Mouse (Mus musculus): Measurements from ENCODE around the gene Vkorc1l1. TPM values are rescaled to one million over a fixed set of nuclear protein-coding genes. Genes with fewer than 3 reads are reported as not detected.

The Vkorc1l1 gene
- polyA plus RNA-seq, 1 experiment from 2014 or later: 14.5 TPM

DNA sequence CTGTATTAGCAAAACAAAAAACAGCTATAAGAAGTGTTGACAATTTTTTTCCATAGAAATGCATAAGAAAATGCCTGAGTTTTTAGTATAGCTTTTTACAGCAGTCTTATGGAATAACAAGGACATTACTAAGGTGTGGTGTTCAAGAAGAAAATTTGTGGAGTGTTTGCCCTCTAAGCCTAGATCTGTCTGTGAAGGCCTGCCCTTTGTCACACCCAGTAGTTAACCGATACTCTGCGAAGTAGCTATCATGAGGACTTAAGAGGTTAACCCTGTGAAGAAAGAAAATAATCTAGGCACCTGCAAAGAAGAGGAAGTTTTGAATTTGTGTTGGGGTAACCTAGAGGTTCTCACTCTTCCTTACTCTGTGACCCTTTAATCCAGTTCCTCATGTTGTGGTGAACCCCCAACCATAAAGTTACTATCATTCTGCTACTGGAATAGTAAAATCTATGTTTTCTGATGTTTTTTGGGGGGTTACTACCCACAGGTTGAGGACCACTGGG is 5.8 kb downstream of the Vkorc1l1 start:
- H3K4me3 ChIP-seq (ENCODE audit: control insufficient read depth in 1 of 2, insufficient read depth in 1 of 2, low read depth in 1 of 2, low read length in 2 of 2): no peak overlapping the region
- no peak overlapping the region for H3K4me2 ChIP-seq (ENCODE audit: low read length)
- no peaks in the 10 kb centered on the region for H3K9me3 ChIP-seq (ENCODE audit: control insufficient read depth, low read length)
- no peak for ATAC-seq (ENCODE audit: insufficient number of reproducible peaks, insufficient read depth, low FRiP score, low read depth)
- H3K4me1 ChIP-seq (ENCODE audit: control insufficient read depth in 2 of 2, insufficient read depth in 2 of 2, low read length in 2 of 2): 0 out of 4 replicates have a peak, but pooled peaks cover 0 to 7% of the 10 kb centered on the region in 2 experiments
- WGBS: 69% methylated on average over 2 of the region's 2 CpGs
- H3K9ac ChIP-seq (ENCODE audit: low read length): no peak overlapping the region
- no peak overlapping the region for H3K27ac ChIP-seq (replicated peaks in 1 of 2; ENCODE audit: control insufficient read depth in 1 of 2, insufficient read depth in 1 of 2, low read depth in 2 of 2, low read length in 2 of 2)
- H3K27me3 ChIP-seq (ENCODE audit: control insufficient read depth, insufficient read depth, low read length): no peaks in the 10 kb centered on the region
- no peaks in the 10 kb centered on the region; the same call in 1 of the 2 replicates for H3K36me3 ChIP-seq (ENCODE audit: control insufficient read depth, insufficient read depth, low read length)

DNA sequence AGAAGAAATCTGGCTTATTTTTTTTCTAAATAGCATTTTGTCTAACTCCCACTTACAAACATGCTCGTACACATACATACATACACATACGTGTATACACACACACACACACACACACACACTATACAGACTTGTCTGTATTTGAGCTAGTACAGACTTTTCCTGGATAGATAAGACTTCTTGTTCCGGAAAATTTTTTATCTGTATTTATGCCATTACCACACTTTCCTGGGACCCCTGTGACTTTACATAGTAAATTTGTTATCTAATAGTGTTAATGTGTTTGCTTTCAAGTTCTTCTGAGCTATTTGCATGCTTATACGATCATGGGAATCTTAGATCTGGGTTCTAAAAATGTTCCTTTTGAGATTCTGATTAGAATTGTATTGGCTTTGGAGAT is 10.4 kb downstream of the Vkorc1l1 start:
- Histone ChIP-seq H3K4me3 (ENCODE audit: control insufficient read depth in 1 of 2, insufficient read depth in 1 of 2, low read depth in 1 of 2, low read length in 2 of 2) (no peak overlapping the region), H3K9ac (ENCODE audit: low read length) (no peak overlapping the region), H3K4me2 (ENCODE audit: low read length) (no peak overlapping the region), H3K27ac (replicated peaks in 1 of 2; ENCODE audit: control insufficient read depth in 1 of 2, insufficient read depth in 1 of 2, low read depth in 2 of 2, low read length in 2 of 2) (no peak overlapping the region), H3K9me3 (ENCODE audit: control insufficient read depth, low read length) (no peaks in the 10 kb centered on the region), H3K36me3 (ENCODE audit: control insufficient read depth, insufficient read depth, low read length) (no peaks in the 10 kb centered on the region), H3K27me3 (ENCODE audit: control insufficient read depth, insufficient read depth, low read length) (no peaks in the 10 kb centered on the region), H3K4me1 (ENCODE audit: control insufficient read depth in 2 of 2, insufficient read depth in 2 of 2, low read length in 2 of 2) (peaks cover 4 to 9% of the 10 kb centered on the region in 2 experiments; a peak in 3 of 4 replicates)
- WGBS: 77% methylated on average over 4 of the region's 4 CpGs
- no peak for ATAC-seq (ENCODE audit: insufficient number of reproducible peaks, insufficient read depth, low FRiP score, low read depth)

DNA sequence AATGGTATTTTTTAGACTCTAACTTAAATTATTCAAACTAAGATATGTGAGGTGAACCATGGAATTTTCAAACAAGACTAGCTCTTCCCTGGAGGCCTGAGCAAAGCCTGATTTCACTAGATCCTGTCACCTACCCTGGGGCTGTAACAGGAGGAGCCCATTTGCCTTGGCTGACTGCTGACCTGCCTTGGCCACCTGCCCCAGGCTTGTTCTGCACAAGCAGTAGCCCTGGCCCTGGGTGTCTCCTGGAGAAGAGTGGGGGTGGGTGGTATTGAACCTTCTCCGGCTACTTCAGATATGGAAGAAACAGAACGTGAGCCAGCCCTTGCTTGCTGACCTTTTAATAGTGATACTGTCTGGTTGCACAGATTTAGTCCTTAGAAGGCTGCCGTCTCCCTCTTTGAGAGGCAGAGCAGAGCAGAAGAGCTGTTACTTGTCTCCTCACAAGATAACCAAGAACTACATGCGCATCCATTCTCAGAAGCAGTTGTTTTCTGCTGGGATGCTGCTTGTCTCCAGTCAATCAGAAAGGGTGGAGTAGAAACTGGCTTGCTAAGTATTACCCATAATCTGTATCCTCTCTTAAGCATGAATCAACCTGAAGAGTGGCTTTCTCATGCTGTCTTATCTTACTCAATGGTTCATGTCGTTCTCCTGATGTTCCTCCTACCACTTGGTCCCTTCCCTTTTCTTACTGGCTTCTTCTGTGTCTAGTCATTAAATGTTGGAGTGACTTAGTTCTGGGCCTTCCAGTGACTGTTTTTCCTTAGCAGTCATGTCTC is 12.9 kb downstream of the Vkorc1l1 start:
- 36% methylated on average over 5 of the region's 5 CpGs for WGBS
- Histone ChIP-seq H3K9ac (ENCODE audit: low read length) (no peak overlapping the region), H3K27me3 (ENCODE audit: control insufficient read depth, insufficient read depth, low read length) (no peaks in the 10 kb centered on the region), H3K4me1 (ENCODE audit: control insufficient read depth in 2 of 2, insufficient read depth in 2 of 2, low read length in 2 of 2) (peaks cover 4 to 9% of the 10 kb centered on the region in 2 experiments; a peak in 3 of 4 replicates), H3K27ac (replicated peaks in 1 of 2; ENCODE audit: control insufficient read depth in 1 of 2, insufficient read depth in 1 of 2, low read depth in 2 of 2, low read length in 2 of 2) (no peak overlapping the region), H3K4me2 (ENCODE audit: low read length) (no peak overlapping the region), H3K4me3 (ENCODE audit: control insufficient read depth in 1 of 2, insufficient read depth in 1 of 2, low read depth in 1 of 2, low read length in 2 of 2) (no peak overlapping the region), H3K36me3 (ENCODE audit: control insufficient read depth, insufficient read depth, low read length) (no peaks in the 10 kb centered on the region), H3K9me3 (ENCODE audit: control insufficient read depth, low read length) (no peaks in the 10 kb centered on the region)
- no peak for ATAC-seq (ENCODE audit: insufficient number of reproducible peaks, insufficient read depth, low FRiP score, low read depth)

DNA sequence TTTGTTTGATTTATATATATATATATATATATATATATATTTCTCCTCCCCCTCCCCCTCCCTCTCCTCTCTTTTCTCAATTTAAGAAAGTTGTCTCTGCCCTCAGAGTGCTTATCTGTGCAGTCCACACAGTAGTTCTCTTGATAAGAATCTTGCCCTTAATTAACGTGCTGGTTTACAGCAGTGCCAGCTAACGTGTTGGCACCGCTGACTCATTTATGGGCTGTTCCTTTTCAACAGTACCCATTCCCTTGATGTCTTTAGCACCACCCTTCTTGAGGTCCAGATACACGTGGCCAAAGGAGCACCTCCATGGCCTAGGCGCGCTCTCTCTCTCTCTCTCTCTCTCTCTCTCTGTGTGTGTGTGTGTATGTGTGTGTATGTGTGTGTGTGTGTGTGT is 14.0 kb downstream of the Vkorc1l1 start:
- Histone ChIP-seq H3K27ac (replicated peaks in 1 of 2; ENCODE audit: control insufficient read depth in 1 of 2, insufficient read depth in 1 of 2, low read depth in 2 of 2, low read length in 2 of 2) (no peak overlapping the region), H3K4me3 (ENCODE audit: control insufficient read depth in 1 of 2, insufficient read depth in 1 of 2, low read depth in 1 of 2, low read length in 2 of 2) (no peak overlapping the region), H3K36me3 (ENCODE audit: control insufficient read depth, insufficient read depth, low read length) (no peaks in the 10 kb centered on the region), H3K4me2 (ENCODE audit: low read length) (no peak overlapping the region), H3K4me1 (ENCODE audit: control insufficient read depth in 2 of 2, insufficient read depth in 2 of 2, low read length in 2 of 2) (peaks cover 4 to 9% of the 10 kb centered on the region in 2 experiments; a peak in 3 of 4 replicates), H3K9me3 (ENCODE audit: control insufficient read depth, low read length) (no peaks in the 10 kb centered on the region), H3K27me3 (ENCODE audit: control insufficient read depth, insufficient read depth, low read length) (no peaks in the 10 kb centered on the region), H3K9ac (ENCODE audit: low read length) (no peak overlapping the region)
- 71% methylated on average over 6 of the region's 6 CpGs for WGBS
- ATAC-seq (ENCODE audit: insufficient number of reproducible peaks, insufficient read depth, low FRiP score, low read depth): no peak

DNA sequence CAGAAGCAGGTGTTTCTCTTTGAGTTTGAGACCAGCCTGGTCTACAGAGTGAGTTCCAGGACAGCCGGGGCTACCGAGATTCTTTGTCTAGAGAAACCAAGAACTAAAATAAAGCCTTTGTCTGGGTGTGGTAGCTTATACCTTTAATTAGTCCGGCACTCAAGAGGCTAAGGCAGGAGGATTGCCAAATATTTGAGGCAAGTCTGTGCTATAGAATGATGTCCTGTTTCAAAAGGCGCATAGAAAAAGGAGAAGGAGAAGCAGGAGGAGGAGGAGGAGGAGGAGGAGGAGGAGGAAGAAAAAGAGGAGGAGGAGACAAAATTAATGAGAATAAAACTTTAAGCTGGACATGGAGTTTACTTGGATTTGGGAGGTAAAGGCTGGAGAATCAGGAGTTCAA is 21.5 kb downstream of the Vkorc1l1 start:
- Histone ChIP-seq H3K27me3 (ENCODE audit: control insufficient read depth, insufficient read depth, low read length) (no peaks in the 10 kb centered on the region), H3K4me2 (ENCODE audit: low read length) (no peak overlapping the region), H3K4me1 (ENCODE audit: control insufficient read depth in 2 of 2, insufficient read depth in 2 of 2, low read length in 2 of 2) (no peaks in the 10 kb centered on the region), H3K9ac (ENCODE audit: low read length) (no peak overlapping the region), H3K27ac (replicated peaks in 1 of 2; ENCODE audit: control insufficient read depth in 1 of 2, insufficient read depth in 1 of 2, low read depth in 2 of 2, low read length in 2 of 2) (no peak overlapping the region), H3K9me3 (ENCODE audit: control insufficient read depth, low read length) (no peaks in the 10 kb centered on the region), H3K4me3 (ENCODE audit: control insufficient read depth in 1 of 2, insufficient read depth in 1 of 2, low read depth in 1 of 2, low read length in 2 of 2) (no peak overlapping the region), H3K36me3 (ENCODE audit: control insufficient read depth, insufficient read depth, low read length) (no peaks in the 10 kb centered on the region)
- WGBS: 57% methylated on average over 4 of the region's 4 CpGs
- ATAC-seq (ENCODE audit: insufficient number of reproducible peaks, insufficient read depth, low FRiP score, low read depth): no peak

DNA sequence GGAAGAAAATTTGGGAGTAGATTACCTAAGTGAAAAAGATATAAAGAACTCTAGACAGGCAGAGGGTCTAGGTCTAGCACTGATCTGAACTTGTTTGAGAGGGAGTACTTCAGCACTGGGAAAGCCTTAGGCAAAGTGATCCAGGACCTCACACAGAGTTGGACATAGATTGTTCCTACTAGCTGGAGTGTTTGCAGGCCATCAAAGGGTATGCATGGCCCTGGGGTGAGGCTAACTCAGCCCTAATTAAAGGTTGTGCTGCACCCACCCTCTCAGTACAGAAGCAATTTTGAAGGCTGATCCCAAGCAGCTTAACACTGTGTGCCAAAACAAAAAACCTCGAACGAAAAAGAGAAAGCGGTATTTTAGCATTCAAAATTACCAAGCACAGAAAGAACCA is 24.7 kb downstream of the Vkorc1l1 start:
- H3K4me2 ChIP-seq (ENCODE audit: low read length): no peak overlapping the region
- H3K9me3 ChIP-seq (ENCODE audit: control insufficient read depth, low read length): no peaks in the 10 kb centered on the region
- no peaks in the 10 kb centered on the region for H3K27me3 ChIP-seq (ENCODE audit: control insufficient read depth, insufficient read depth, low read length)
- H3K36me3 ChIP-seq (ENCODE audit: control insufficient read depth, insufficient read depth, low read length): no peaks in the 10 kb centered on the region; the same call in 1 of the 2 replicates
- no peak overlapping the region for H3K9ac ChIP-seq (ENCODE audit: low read length)
- no peak overlapping the region for H3K27ac ChIP-seq (replicated peaks in 1 of 2; ENCODE audit: control insufficient read depth in 1 of 2, insufficient read depth in 1 of 2, low read depth in 2 of 2, low read length in 2 of 2)
- WGBS: 93% methylated on average over 3 of the region's 3 CpGs
- H3K4me1 ChIP-seq (ENCODE audit: control insufficient read depth in 2 of 2, insufficient read depth in 2 of 2, low read length in 2 of 2): no peaks in the 10 kb centered on the region
- no peak overlapping the region for H3K4me3 ChIP-seq (ENCODE audit: control insufficient read depth in 1 of 2, insufficient read depth in 1 of 2, low read depth in 1 of 2, low read length in 2 of 2)
- no peak for ATAC-seq (ENCODE audit: insufficient number of reproducible peaks, insufficient read depth, low FRiP score, low read depth)

DNA sequence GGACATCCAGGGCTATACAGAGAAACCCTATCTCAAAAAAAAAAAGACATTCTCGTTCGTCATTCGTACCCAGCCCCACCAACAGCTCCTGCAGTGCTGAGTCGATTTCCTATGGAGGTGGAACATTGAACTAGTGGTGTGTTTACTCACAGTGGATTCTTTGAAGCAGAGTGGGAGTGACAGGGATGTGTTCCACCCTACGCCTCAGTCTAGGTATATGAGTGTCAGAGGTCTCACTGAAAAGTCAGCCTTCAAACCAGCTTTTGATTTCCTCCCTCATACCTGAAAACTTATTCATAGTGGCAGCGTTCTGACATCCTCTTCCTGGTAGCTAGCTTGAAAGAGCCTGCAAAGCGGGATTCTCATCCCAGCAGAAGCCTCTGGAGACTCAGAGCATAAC is 26.6 kb downstream of the Vkorc1l1 start:
- Histone ChIP-seq H3K9ac (ENCODE audit: low read length) (no peak overlapping the region), H3K4me1 (ENCODE audit: control insufficient read depth in 2 of 2, insufficient read depth in 2 of 2, low read length in 2 of 2) (no peaks in the 10 kb centered on the region), H3K4me2 (ENCODE audit: low read length) (no peak overlapping the region), H3K4me3 (ENCODE audit: control insufficient read depth in 1 of 2, insufficient read depth in 1 of 2, low read depth in 1 of 2, low read length in 2 of 2) (no peak overlapping the region), H3K27ac (replicated peaks in 1 of 2; ENCODE audit: control insufficient read depth in 1 of 2, insufficient read depth in 1 of 2, low read depth in 2 of 2, low read length in 2 of 2) (no peak overlapping the region), H3K27me3 (ENCODE audit: control insufficient read depth, insufficient read depth, low read length) (no peaks in the 10 kb centered on the region), H3K9me3 (ENCODE audit: control insufficient read depth, low read length) (no peaks in the 10 kb centered on the region), H3K36me3 (ENCODE audit: control insufficient read depth, insufficient read depth, low read length) (no peaks in the 10 kb centered on the region; the same call in 1 of the 2 replicates)
- no peak for ATAC-seq (ENCODE audit: insufficient number of reproducible peaks, insufficient read depth, low FRiP score, low read depth)
- 83% methylated on average over 7 of the region's 7 CpGs for WGBS

Measured in heart, embryonic 14.5 days (tissue).